Mouse (Mus musculus) small intestine, adult 2 months (tissue): Measurements from ENCODE around the gene Phtf2.

Source experiments
- CTCF ChIP-seq: fragments of 200-500 bp; IDR thresholded peaks from 2 replicates; pipeline ENCODE4 v1.5.1; 2012; ENCODE audit warnings: low read depth, mild to moderate bottlenecking, control low read depth, inconsistent platforms, low read length, moderate library complexity, mixed read lengths; ENCODE audit not compliant: insufficient replicate concordance, insufficient read length; ENCODE audit errors: extremely low read depth
- POLR2A ChIP-seq: fragments of 200-500 bp; IDR thresholded peaks from 2 replicates; pipeline ENCODE4 v1.6.1; 2012; ENCODE audit warnings: low read depth, mild to moderate bottlenecking, control low read depth, inconsistent platforms, low read length, moderate library complexity

GRCm38 (mm10) chr5:20880386-20880785 lies 1.5 kb downstream of the Phtf2 start:
- TF ChIP-seq POLR2A (no peak), CTCF (no peak)
